Mouse (Mus musculus) cerebellum, adult 9-10 months (tissue): ENCODE measurements at regions not wholly inside any gene's neighbourhood (a gene's known extent, or its start where the extent isn't known, plus 50 kb on each side); places are given as distances from the start of the nearest gene placed in this dataset.

Source experiments
- DNase-seq: peaks from one replicate; pipeline ENCODE4 v3.0.0; 2022

GRCm38 (mm10) chr19:53476768-53477547 lies 52.0 kb upstream of the Dusp5 start:
- DNase-seq = no peak

GRCm38 (mm10) chr19:53469256-53469655 lies 59.7 kb upstream of the Dusp5 start:
- DNase-seq = no peak

- no peak for DNase-seq
Measured at GRCm38 (mm10) chr19:53464681-53465080, 64.2 kb upstream of the Dusp5 start.

GRCm38 (mm10) chr19:53464135-53464534 lies 64.8 kb upstream of the Dusp5 start:
- peak; percentile 68 for DNase-seq

- DNase-seq = no peak
Measured at GRCm38 (mm10) chr19:53461025-53462015, 67.6 kb upstream of the Dusp5 start.

- DNase-seq = no peak
Measured at GRCm38 (mm10) chr19:53460312-53461024, 68.4 kb upstream of the Dusp5 start.

GRCm38 (mm10) chr19:53459407-53459788 lies 69.0 kb upstream of the Smndc1 start:
- no peak for DNase-seq

GRCm38 (mm10) chr19:53458770-53459406 lies 68.5 kb upstream of the Smndc1 start:
- peak; percentile 44 for DNase-seq

- peak; percentile 50 for DNase-seq
Measured at GRCm38 (mm10) chr19:53456681-53457080, 66.3 kb upstream of the Smndc1 start.

- peak; percentile 94 for DNase-seq
Measured at GRCm38 (mm10) chr19:53454571-53454970, 64.2 kb upstream of the Smndc1 start.

GRCm38 (mm10) chr19:53454059-53454458 lies 63.7 kb upstream of the Smndc1 start:
- DNase-seq = peak; percentile 94

GRCm38 (mm10) chr19:53453317-53453947 lies 63.1 kb upstream of the Smndc1 start:
- peak; percentile 79 for DNase-seq

GRCm38 (mm10) chr19:53452360-53452759 lies 62.0 kb upstream of the Smndc1 start:
- DNase-seq = peak; percentile 70

- DNase-seq = peak; percentile 73
Measured at GRCm38 (mm10) chr19:53451388-53451922, 61.1 kb upstream of the Smndc1 start.

GRCm38 (mm10) chr19:53450624-53451387 lies 60.4 kb upstream of the Smndc1 start:
- peak; percentile 69 for DNase-seq

GRCm38 (mm10) chr19:53449137-53449783 lies 58.9 kb upstream of the Smndc1 start:
- DNase-seq = peak; percentile 57

GRCm38 (mm10) chr19:53448206-53448605 lies 57.8 kb upstream of the Smndc1 start:
- DNase-seq = no peak

GRCm38 (mm10) chr19:53447754-53448153 lies 57.4 kb upstream of the Smndc1 start:
- no peak for DNase-seq

- DNase-seq = no peak
Measured at GRCm38 (mm10) chr19:53446216-53446615, 55.8 kb upstream of the Smndc1 start.

- DNase-seq = no peak
Measured at GRCm38 (mm10) chr19:53444646-53445045, 54.3 kb upstream of the Smndc1 start.
